Mouse (Mus musculus) lung, postnatal 0 days (tissue): ENCODE measurements around the gene Akap11.

Source experiments
- CTCF ChIP-seq: IDR thresholded peaks from 2 replicates; pipeline ENCODE4 v1.5.1; 2016; ENCODE audit warnings: antibody characterized with exemption, mild to moderate bottlenecking
- EP300 ChIP-seq: IDR thresholded peaks from 2 replicates; pipeline ENCODE4 v1.6.1; 2016; ENCODE audit warnings: antibody characterized with exemption, mild to moderate bottlenecking, control low read depth

- TF ChIP-seq CTCF (no peak), EP300 (no peak)
Observed at GRCm38 (mm10) chr14:78474058-78474457, 62.5 kb downstream of the Akap11 start.
